Mouse (Mus musculus) midbrain, embryonic 16.5 days (tissue): ENCODE results near the gene Gpd1l. TPM values are rescaled to one million over a fixed set of nuclear protein-coding genes. Genes with fewer than 3 reads are reported as not detected.
"Not testable (repeated sequence)": the region's sequence is repeated elsewhere in the genome, so short reads cannot be mapped to it uniquely, and the experiment has no call there.

Source experiments
- ATAC-seq: fragments of 200-750 bp; cut with Nextera tagmentation; 2 replicates; pipeline ENCODE4 v1.8.0; 2017; ENCODE audit warnings: moderate TSS enrichment
- H3K27ac ChIP-seq: fragments of 300-500 bp; sonication (generic); 2 replicates; pipeline ENCODE4 v1.5.1; 2014; ENCODE audit warnings: mild to moderate bottlenecking, low read length, mixed read lengths
- H3K27me3 ChIP-seq: fragments of 300-500 bp; sonication (generic); 2 replicates; pipeline ENCODE4 v1.6.1; 2014; ENCODE audit warnings: low read depth, low read length, mixed read lengths; ENCODE audit not compliant: control insufficient read depth, insufficient read depth
- H3K36me3 ChIP-seq: fragments of 300-500 bp; sonication (generic); 2 replicates; pipeline ENCODE4 v1.6.1; 2014; ENCODE audit warnings: mild to moderate bottlenecking, low read length, moderate library complexity, mixed read lengths; ENCODE audit not compliant: control insufficient read depth, insufficient read depth
- H3K4me1 ChIP-seq: fragments of 300-500 bp; sonication (generic); 2 replicates; pipeline ENCODE4 v1.6.1; 2014; ENCODE audit warnings: mild to moderate bottlenecking, low read length, mixed read lengths; ENCODE audit not compliant: control insufficient read depth, insufficient read depth
- H3K4me2 ChIP-seq: fragments of 300-500 bp; sonication (generic); 2 replicates; pipeline ENCODE4 v1.6.1; 2014; ENCODE audit warnings: mild to moderate bottlenecking, low read length, mixed read lengths
- H3K4me3 ChIP-seq: fragments of 300-500 bp; sonication (generic); 2 replicates; pipeline ENCODE4 v1.5.1; 2014; ENCODE audit warnings: low read depth, mild to moderate bottlenecking, low read length, moderate library complexity, mixed read lengths
- H3K9ac ChIP-seq: fragments of 300-500 bp; sonication (generic); 2 replicates; pipeline ENCODE4 v1.6.1; 2014; ENCODE audit warnings: low read depth, low read length, mixed read lengths
- H3K9me3 ChIP-seq: fragments of 300-500 bp; sonication (generic); replicated peaks from 2 replicates; pipeline ENCODE4 v1.6.1; 2014; ENCODE audit warnings: mild to moderate bottlenecking, low read length, mixed read lengths; ENCODE audit not compliant: control insufficient read depth, poor library complexity, severe bottlenecking
- WGBS: fragments of 180-500 bp; shearing (Covaris S2); extraction: QIAGEN DNeasy Blood & Tissue Kit; methylation state at CpG from one replicate; pipeline ENCODE4 v1.1.7; 2014; 5-methylcytosine and 5-hydroxymethylcytosine counted together
- polyA plus RNA-seq: library from polyadenylated mRNA; unstranded; fragments of >200 nt; fragmentation: Nextera tagmentation; extraction: Ambion mirVana; gene quantifications from 2 replicates; pipeline ENCODE4 v1.2.1, GENCODE M21; 2015

Gene Gpd1l
- polyA plus RNA-seq = 34.1 and 40.1 TPM in 2 replicates

GRCm38 (mm10) chr9:114933723-114934171, at the start of gene Gpd1l:
Gene Gpd1l (minus strand): TSS chr9:114933987.
- Histone ChIP-seq H3K9ac (peak within 1 kb of the TSS; percentile 80), H3K27ac (peak within 1 kb of the TSS; percentile 68), H3K4me1 (peaks cover 8% of the 10 kb centered on the region), H3K27me3 (no peaks in the 10 kb centered on the region), H3K4me2 (peak within 1 kb of the TSS; percentile 96), H3K9me3 (no peaks in the 10 kb centered on the region), H3K4me3 (peak within 1 kb of the TSS; percentile 71), H3K36me3 (no peaks in the 10 kb centered on the region)
- WGBS = under 1% methylated on average over 25 of the region's 30 CpGs
- ATAC-seq = peak; percentile 97

- no peak within 1 kb of the TSS for H3K4me2 ChIP-seq
- no peaks in the 10 kb centered on the region for H3K36me3 ChIP-seq
- no peak within 1 kb of the TSS for H3K4me3 ChIP-seq
- H3K9me3 ChIP-seq = no peaks in the 10 kb centered on the region; the same call in 1 of the 2 replicates
- no peak for ATAC-seq
- 95% methylated on average over 16 of the region's 16 CpGs for WGBS
- H3K9ac ChIP-seq = no peak within 1 kb of the TSS
- peaks cover 6% of the 10 kb centered on the region; the same call in 1 of the 2 replicates for H3K4me1 ChIP-seq
- no peaks in the 10 kb centered on the region for H3K27me3 ChIP-seq
- no peak within 1 kb of the TSS for H3K27ac ChIP-seq
These were observed 49.0 kb upstream of the Gpd1l start, which contains the start of gene Rps27rt for GRCm38 (mm10) chr9:114982689-114983360. Gene Rps27rt (minus strand): TSS chr9:114982739.

- Histone ChIP-seq H3K27me3 (no peaks in the 10 kb centered on the region), H3K9ac (no peak overlapping the region), H3K9me3 (no peaks in the 10 kb centered on the region; the same call in 1 of the 2 replicates), H3K4me3 (0 out of 2 replicates have a peak overlapping the region, but pooled peaks have one; percentile 86), H3K36me3 (no peaks in the 10 kb centered on the region), H3K4me2 (peak overlapping the region; percentile 75), H3K4me1 (peaks cover 14% of the 10 kb centered on the region; the same call in 1 of the 2 replicates), H3K27ac (no peak overlapping the region)
- WGBS = 72% methylated on average over 6 of the region's 6 CpGs
- ATAC-seq = no peak
These were observed 46.2 kb upstream of the Gpd1l start for GRCm38 (mm10) chr9:114979969-114980368.

GRCm38 (mm10) chr9:114978281-114979111, 44.7 kb upstream of the Gpd1l start, which contains the start of gene Osbpl10:
Gene Osbpl10 (plus strand): TSS chr9:114978569.
- H3K4me1 ChIP-seq = peaks cover 14% of the 10 kb centered on the region; the same call in 1 of the 2 replicates
- ATAC-seq = peak; percentile 84
- peak within 1 kb of the TSS; percentile 86 for H3K4me3 ChIP-seq
- WGBS = 0% methylated on average over 41 of the region's 86 CpGs
- H3K27me3 ChIP-seq = no peaks in the 10 kb centered on the region
- H3K4me2 ChIP-seq = peak within 1 kb of the TSS; percentile 75
- H3K9ac ChIP-seq = peak within 1 kb of the TSS; percentile 92
- H3K27ac ChIP-seq = peak within 1 kb of the TSS; percentile 83
- no peaks in the 10 kb centered on the region for H3K36me3 ChIP-seq
- no peaks in the 10 kb centered on the region for H3K9me3 ChIP-seq

- H3K4me2 ChIP-seq = peak overlapping the region; percentile 75
- WGBS = 9% methylated on average over 31 of the region's 31 CpGs
These were observed 43.9 kb upstream of the Gpd1l start for GRCm38 (mm10) chr9:114977461-114978280.

GRCm38 (mm10) chr9:114966286-114966685, 32.5 kb upstream of the Gpd1l start:
- not testable (repeated sequence) for ATAC-seq, H3K4me1 ChIP-seq, H3K27ac ChIP-seq, H3K36me3 ChIP-seq, H3K4me2 ChIP-seq, H3K9me3 ChIP-seq, H3K9ac ChIP-seq, H3K27me3 ChIP-seq, H3K4me3 ChIP-seq
- 87% methylated on average over 7 of the region's 7 CpGs for WGBS

More at GRCm38 (mm10) chr9:114977461-114978280, 43.9 kb upstream of the Gpd1l start:
- Histone ChIP-seq H3K27me3 (no peaks in the 10 kb centered on the region), H3K36me3 (no peaks in the 10 kb centered on the region), H3K9ac (peak overlapping the region; percentile 92), H3K27ac (peak overlapping the region; percentile 83), H3K4me1 (peaks cover 14% of the 10 kb centered on the region; the same call in 1 of the 2 replicates), H3K9me3 (no peaks in the 10 kb centered on the region), H3K4me3 (peak overlapping the region; percentile 86)
- ATAC-seq = peak; percentile 76

GRCm38 (mm10) chr9:114964093-114964492, 30.3 kb upstream of the Gpd1l start:
- no peak for ATAC-seq
- no peaks in the 10 kb centered on the region for H3K4me1 ChIP-seq
- H3K9ac ChIP-seq = no peak overlapping the region
- no peaks in the 10 kb centered on the region for H3K27me3 ChIP-seq
- no peak overlapping the region for H3K4me3 ChIP-seq
- H3K9me3 ChIP-seq = 0 out of 2 replicates have a peak, but pooled peaks cover 3% of the 10 kb centered on the region
- no peaks in the 10 kb centered on the region for H3K36me3 ChIP-seq
- 72% methylated on average over 3 of the region's 3 CpGs for WGBS
- no peak overlapping the region for H3K27ac ChIP-seq
- H3K4me2 ChIP-seq = no peak overlapping the region

GRCm38 (mm10) chr9:114960844-114961243, 27.1 kb upstream of the Gpd1l start:
- no peak for ATAC-seq
- 89% methylated on average over 6 of the region's 6 CpGs for WGBS
- no peaks in the 10 kb centered on the region for H3K27me3 ChIP-seq

More at GRCm38 (mm10) chr9:114960844-114961243, 27.1 kb upstream of the Gpd1l start:
- no peaks in the 10 kb centered on the region for H3K4me1 ChIP-seq
- no peak overlapping the region for H3K4me3 ChIP-seq
- no peak overlapping the region for H3K27ac ChIP-seq
- no peak overlapping the region for H3K9ac ChIP-seq
- no peaks in the 10 kb centered on the region for H3K36me3 ChIP-seq
- H3K4me2 ChIP-seq = no peak overlapping the region
- H3K9me3 ChIP-seq = 0 out of 2 replicates have a peak, but pooled peaks cover 3% of the 10 kb centered on the region
